Comparison of ENCODE assay signal across 31 mouse cellular contexts in the genomic region with DNA sequence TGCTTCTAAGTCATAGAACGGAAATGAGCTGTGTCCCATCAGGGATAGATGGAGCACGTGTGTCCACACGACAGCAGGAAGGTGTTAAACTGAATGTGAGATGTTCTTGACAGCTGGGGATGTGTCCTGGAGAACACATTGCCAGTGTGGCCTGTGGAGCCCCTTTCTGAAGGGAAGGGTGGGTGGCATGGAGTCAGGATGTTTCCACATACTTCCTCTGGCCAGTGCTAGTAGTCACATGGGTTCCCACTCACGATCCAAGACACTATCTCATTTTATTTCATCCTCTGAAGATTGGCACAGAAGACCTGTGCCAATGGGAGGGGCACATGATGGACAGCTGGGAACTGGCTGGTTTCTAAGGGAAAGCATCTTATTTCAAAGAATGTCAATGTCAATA.
"Had no signal": no experiment of that assay in that cellular context is flagged by ENCODE, and none has a peak within 500 bp of the region (broad histone marks: within the 10 kb centered on the region; RNA-seq: fewer than 3 reads in every experiment).

No protein-coding gene starts in this region.

- H3K36me3 ChIP-seq: liver, embryonic 12.5 days; liver, embryonic 13.5 days; liver, embryonic 15.5 days; midbrain, embryonic 12.5 days; midbrain, embryonic 15.5 days had no signal

- H3K9ac ChIP-seq: limb, embryonic 12.5 days; limb, embryonic 13.5 days; limb, embryonic 15.5 days; liver, embryonic 12.5 days; liver, embryonic 13.5 days; liver, embryonic 14.5 days; liver, embryonic 15.5 days; liver, postnatal 0 days; lung, embryonic 14.5 days; lung, embryonic 15.5 days; midbrain, embryonic 12.5 days; midbrain, embryonic 13.5 days; midbrain, embryonic 15.5 days had no signal

- H3K27ac ChIP-seq: limb, embryonic 10.5 days; limb, embryonic 12.5 days; limb, embryonic 13.5 days; limb, embryonic 15.5 days; liver, embryonic 12.5 days; liver, embryonic 13.5 days; liver, embryonic 14.5 days; liver, embryonic 15.5 days; lung, embryonic 15.5 days; macrophage; midbrain, embryonic 10.5 days; midbrain, embryonic 12.5 days had no signal

- H3K4me3 ChIP-seq: limb, embryonic 10.5 days; limb, embryonic 12.5 days; limb, embryonic 13.5 days; limb, embryonic 15.5 days; liver, embryonic 12.5 days; liver, embryonic 13.5 days; liver, embryonic 15.5 days; lung, embryonic 15.5 days; megakaryocyte, embryonic 14.5 days; midbrain, embryonic 10.5 days; midbrain, embryonic 12.5 days; midbrain, embryonic 13.5 days; midbrain, embryonic 15.5 days; myocyte had no signal

- ATAC-seq: liver, embryonic 12.5 days; liver, postnatal 0 days; lung, postnatal 0 days; midbrain, embryonic 13.5 days; midbrain, embryonic 15.5 days; midbrain, embryonic 16.5 days had no signal

- H3K27me3 ChIP-seq: limb, embryonic 15.5 days; liver, embryonic 13.5 days; liver, embryonic 15.5 days; lung, embryonic 15.5 days; midbrain, embryonic 15.5 days had no signal

- H3K9me3 ChIP-seq: limb, embryonic 10.5 days; limb, embryonic 12.5 days; limb, embryonic 13.5 days; limb, embryonic 15.5 days; liver, embryonic 12.5 days; liver, embryonic 13.5 days; liver, embryonic 15.5 days; lung, embryonic 15.5 days; megakaryocyte, embryonic 14.5 days; midbrain, embryonic 10.5 days; midbrain, embryonic 12.5 days; midbrain, embryonic 13.5 days; midbrain, embryonic 15.5 days had no signal

- DNase-seq: left cerebral cortex, postnatal 4 days; liver; liver, embryonic 13.5 days; liver, postnatal 0 days; lung, adult 18-20 months; lung, adult 2 months; lung, embryonic 14.5 days; lung, postnatal 10 days; lung, postnatal 14 days; lung, postnatal 36 days; lung, postnatal 4 days; midbrain, embryonic 14.5 days had no signal

- H3K4me2 ChIP-seq: limb, embryonic 12.5 days; limb, embryonic 13.5 days; limb, embryonic 15.5 days; liver, embryonic 11.5 days; liver, embryonic 12.5 days; liver, embryonic 13.5 days; liver, embryonic 15.5 days; lung, embryonic 14.5 days; lung, embryonic 15.5 days; midbrain, embryonic 11.5 days; midbrain, embryonic 12.5 days; midbrain, embryonic 13.5 days; midbrain, embryonic 15.5 days had no signal
